Mouse (Mus musculus): ENCODE data around the gene Atp2b4.

DNA sequence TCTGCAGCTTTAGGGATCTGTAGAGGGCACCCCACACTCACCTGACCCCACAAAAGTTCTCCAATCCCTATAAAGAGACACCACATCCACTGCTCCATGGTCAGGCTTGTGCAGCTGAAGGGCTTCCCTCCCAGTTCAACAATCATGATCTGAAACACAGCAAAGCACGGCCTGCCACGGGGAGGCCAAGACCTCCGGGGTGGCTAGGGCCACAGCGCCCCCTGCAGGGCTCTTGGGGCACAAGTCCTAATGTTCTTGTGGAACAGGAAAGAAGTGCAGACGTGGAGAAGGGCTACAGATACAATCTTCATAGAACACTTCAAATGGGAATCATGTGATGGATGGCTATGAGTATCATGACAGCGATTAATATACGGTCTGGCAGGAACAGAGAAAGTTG lies 84.4 kb downstream of the Atp2b4 start:
- TF ChIP-seq CTCF (IDR thresholded peaks at IDR 0.05 in 2 of 3, conservative IDR thresholded peaks at IDR 0.05 in 1 of 3; ENCODE audit: control insufficient read depth in 1 of 3, insufficient read depth in 1 of 3, low read depth in 2 of 3, low read length in 3 of 3, poor library complexity in 1 of 3, severe bottlenecking in 1 of 3) (peak; percentile 78 to 87 (median 82)), ZC3H11A (IDR thresholded peaks at IDR 0.05; ENCODE audit: low read depth, low read length) (0 out of 2 replicates have a peak, but pooled peaks have one; percentile 8), POLR2A (IDR thresholded peaks at IDR 0.05; ENCODE audit: control insufficient read depth in 1 of 2, insufficient read depth in 1 of 2, low read depth in 1 of 2, low read length in 2 of 2, poor library complexity in 1 of 2) (no peak), CHD2 (IDR thresholded peaks at IDR 0.05; ENCODE audit: low read length) (no peak), MXI1 (IDR thresholded peaks at IDR 0.05; ENCODE audit: low read depth, low read length) (no peak), TAL1 (IDR thresholded peaks at IDR 0.05; ENCODE audit: low read length) (no peak), GATA1 (IDR thresholded peaks at IDR 0.05; ENCODE audit: low read depth, low read length) (no peak), USF1 (IDR thresholded peaks at IDR 0.05; ENCODE audit: low read depth, low read length) (no peak), BHLHE40 (IDR thresholded peaks at IDR 0.05; ENCODE audit: borderline replicate concordance, low read depth, low read length) (no peak), MAX (IDR thresholded peaks at IDR 0.05; ENCODE audit: low read length) (no peak)

Data from MEL (cell line).